Mouse (Mus musculus) midbrain, embryonic 11.5 days (tissue): ENCODE measurements around the gene Pimreg. TPM values are rescaled to one million over a fixed set of nuclear protein-coding genes. Genes with fewer than 3 reads are reported as not detected.

Experiments
- ATAC-seq: fragments of 200-750 bp; cut with Nextera tagmentation; 2 replicates; pipeline ENCODE4 v1.8.0; 2017; ENCODE audit warnings: moderate TSS enrichment, moderate library complexity; ENCODE audit not compliant: low FRiP score
- DNase-seq: peaks from one replicate; pipeline ENCODE4 v3.0.0; 2015; ENCODE audit warnings: low spot score; ENCODE audit errors: missing footprints
- H3K27ac ChIP-seq: fragments of 300-500 bp; sonication (generic); 2 replicates; pipeline ENCODE4 v1.5.1; 2014; ENCODE audit warnings: low read depth, low read length
- H3K27me3 ChIP-seq: fragments of 300-500 bp; sonication (generic); 2 replicates; pipeline ENCODE4 v1.6.1; 2014; ENCODE audit warnings: mild to moderate bottlenecking, low read length, moderate library complexity, mixed read lengths; ENCODE audit not compliant: control insufficient read depth, insufficient read depth
- H3K36me3 ChIP-seq: fragments of 300-500 bp; sonication (generic); 2 replicates; pipeline ENCODE4 v1.6.1; 2014; ENCODE audit warnings: mild to moderate bottlenecking, low read length, moderate library complexity, mixed read lengths; ENCODE audit not compliant: control insufficient read depth, insufficient read depth
- H3K4me1 ChIP-seq: fragments of 300-500 bp; sonication (generic); 2 replicates; pipeline ENCODE4 v1.6.1; 2014; ENCODE audit warnings: low read length; ENCODE audit not compliant: control insufficient read depth, insufficient read depth
- H3K4me2 ChIP-seq: fragments of 300-500 bp; sonication (generic); 2 replicates; pipeline ENCODE4 v1.6.1; 2014; ENCODE audit warnings: mild to moderate bottlenecking, moderate library complexity
- H3K4me3 ChIP-seq: fragments of 300-500 bp; sonication (generic); 2 replicates; pipeline ENCODE4 v1.5.1; 2014; ENCODE audit warnings: low read depth, low read length
- H3K9ac ChIP-seq: fragments of 300-500 bp; sonication (generic); 2 replicates; pipeline ENCODE4 v1.6.1; 2014; ENCODE audit warnings: low read length
- H3K9me3 ChIP-seq: fragments of 300-500 bp; sonication (generic); 2 replicates; pipeline ENCODE4 v1.6.1; 2016; ENCODE audit warnings: low read length; ENCODE audit not compliant: control insufficient read depth
- WGBS: fragments of 180-500 bp; shearing (Covaris S2); extraction: QIAGEN DNeasy Blood & Tissue Kit; methylation state at CpG from one replicate; pipeline ENCODE4 v1.1.7; 2014; 5-methylcytosine and 5-hydroxymethylcytosine counted together
- polyA plus RNA-seq: library from polyadenylated mRNA; unstranded; fragments of >200 nt; fragmentation: Nextera tagmentation; extraction: Ambion mirVana; gene quantifications from 2 replicates; pipeline ENCODE4 v1.2.1, GENCODE M21; 2014

Pimreg gene
- polyA plus RNA-seq, 1 experiment from 2014 or later: 214 TPM

- Histone ChIP-seq H3K9me3 (no peaks in the 10 kb centered on the region), H3K27ac (no peak overlapping the region), H3K4me1 (peaks cover 9% of the 10 kb centered on the region), H3K36me3 (no peaks in the 10 kb centered on the region), H3K9ac (no peak overlapping the region), H3K4me2 (no peak overlapping the region), H3K27me3 (no peaks in the 10 kb centered on the region), H3K4me3 (no peak overlapping the region)
- no peak for DNase-seq
- 69% methylated on average over 5 of the region's 5 CpGs for WGBS
- ATAC-seq: no peak
Measured at GRCm38 (mm10) chr11:72010367-72010766, 31.5 kb upstream of the Pimreg start.

GRCm38 (mm10) chr11:72010940-72011722 is 30.7 kb upstream of the Pimreg start:
- DNase-seq: peak; percentile 88
- peak; percentile 42; the same call in 1 of the 2 replicates for ATAC-seq
- Histone ChIP-seq H3K4me2 (no peak overlapping the region; the same call in 1 of the 2 replicates), H3K27ac (0 out of 2 replicates have a peak overlapping the region, but pooled peaks have one; percentile 33), H3K27me3 (no peaks in the 10 kb centered on the region), H3K36me3 (no peaks in the 10 kb centered on the region), H3K9ac (no peak overlapping the region), H3K4me1 (peaks cover 9% of the 10 kb centered on the region), H3K9me3 (no peaks in the 10 kb centered on the region), H3K4me3 (no peak overlapping the region)
- WGBS: 46% methylated on average over 9 of the region's 9 CpGs

GRCm38 (mm10) chr11:72011955-72012354 is 29.9 kb upstream of the Pimreg start:
- Histone ChIP-seq H3K27me3 (no peaks in the 10 kb centered on the region), H3K4me2 (no peak overlapping the region; the same call in 1 of the 2 replicates), H3K27ac (0 out of 2 replicates have a peak overlapping the region, but pooled peaks have one; percentile 33), H3K9me3 (no peaks in the 10 kb centered on the region), H3K36me3 (no peaks in the 10 kb centered on the region), H3K9ac (no peak overlapping the region), H3K4me3 (no peak overlapping the region), H3K4me1 (peaks cover 9% of the 10 kb centered on the region)
- ATAC-seq (no peak), DNase-seq (no peak)
- 68% methylated on average over 1 of the region's 1 CpGs for WGBS

- Histone ChIP-seq H3K9me3 (no peaks in the 10 kb centered on the region), H3K4me1 (peaks cover 9% of the 10 kb centered on the region), H3K4me2 (no peak overlapping the region), H3K27ac (no peak overlapping the region), H3K27me3 (no peaks in the 10 kb centered on the region), H3K36me3 (no peaks in the 10 kb centered on the region), H3K4me3 (no peak overlapping the region), H3K9ac (no peak overlapping the region)
- ATAC-seq (no peak), DNase-seq (no peak)
- WGBS: 85% methylated on average over 4 of the region's 4 CpGs
Measured at GRCm38 (mm10) chr11:72014674-72015073, 27.2 kb upstream of the Pimreg start.

GRCm38 (mm10) chr11:72016518-72017252 is 25.1 kb upstream of the Pimreg start:
- 82% methylated on average over 13 of the region's 13 CpGs for WGBS
- DNase-seq (no peak), ATAC-seq (no peak)

GRCm38 (mm10) chr11:72017253-72017601 is 24.6 kb upstream of the Pimreg start:
- Histone ChIP-seq H3K4me1 (no peaks in the 10 kb centered on the region), H3K4me3 (no peak overlapping the region), H3K4me2 (no peak overlapping the region), H3K9me3 (no peaks in the 10 kb centered on the region), H3K36me3 (no peaks in the 10 kb centered on the region), H3K9ac (no peak overlapping the region), H3K27me3 (no peaks in the 10 kb centered on the region; the same call in 1 of the 2 replicates), H3K27ac (no peak overlapping the region)
- DNase-seq (no peak), ATAC-seq (no peak)
- WGBS: 79% methylated on average over 9 of the region's 9 CpGs

More at GRCm38 (mm10) chr11:72016518-72017252, 25.1 kb upstream of the Pimreg start:
- H3K4me3 ChIP-seq: no peak overlapping the region
- peaks cover 3% of the 10 kb centered on the region for H3K4me1 ChIP-seq
- no peaks in the 10 kb centered on the region for H3K36me3 ChIP-seq
- no peaks in the 10 kb centered on the region for H3K9me3 ChIP-seq
- no peaks in the 10 kb centered on the region for H3K27me3 ChIP-seq
- H3K27ac ChIP-seq: no peak overlapping the region
- H3K9ac ChIP-seq: no peak overlapping the region
- no peak overlapping the region for H3K4me2 ChIP-seq

- no peak for DNase-seq
- Histone ChIP-seq H3K9ac (no peak overlapping the region), H3K4me1 (no peaks in the 10 kb centered on the region), H3K27ac (no peak overlapping the region), H3K36me3 (no peaks in the 10 kb centered on the region), H3K9me3 (no peaks in the 10 kb centered on the region), H3K4me3 (no peak overlapping the region), H3K27me3 (no peaks in the 10 kb centered on the region; the same call in 1 of the 2 replicates), H3K4me2 (no peak overlapping the region)
- ATAC-seq: no peak
- 70% methylated on average over 4 of the region's 4 CpGs for WGBS
Measured at GRCm38 (mm10) chr11:72021015-72021414, 20.8 kb upstream of the Pimreg start.

- no peak for ATAC-seq
- Histone ChIP-seq H3K9ac (no peak overlapping the region), H3K4me1 (no peaks in the 10 kb centered on the region), H3K4me3 (no peak overlapping the region), H3K27me3 (no peaks in the 10 kb centered on the region; the same call in 1 of the 2 replicates), H3K4me2 (no peak overlapping the region), H3K27ac (no peak overlapping the region), H3K9me3 (no peaks in the 10 kb centered on the region), H3K36me3 (no peaks in the 10 kb centered on the region)
- WGBS: 86% methylated on average over 6 of the region's 6 CpGs
- DNase-seq: no peak
Measured at GRCm38 (mm10) chr11:72022827-72023226, 19.0 kb upstream of the Pimreg start.

- no peak overlapping the region for H3K9ac ChIP-seq
- no peak overlapping the region for H3K27ac ChIP-seq
- H3K4me1 ChIP-seq: no peaks in the 10 kb centered on the region
- H3K27me3 ChIP-seq: no peaks in the 10 kb centered on the region; the same call in 1 of the 2 replicates
- WGBS: 57% methylated on average over 9 of the region's 10 CpGs
- DNase-seq: no peak
- H3K4me3 ChIP-seq: no peak overlapping the region
- no peak overlapping the region for H3K4me2 ChIP-seq
- no peak for ATAC-seq
- no peaks in the 10 kb centered on the region for H3K9me3 ChIP-seq
- no peaks in the 10 kb centered on the region for H3K36me3 ChIP-seq
Measured at GRCm38 (mm10) chr11:72023581-72023980, 18.3 kb upstream of the Pimreg start.
